Mouse (Mus musculus) spleen, adult 2 months (tissue): ENCODE data around the gene Fezf1.

Source experiments
- CTCF ChIP-seq: fragments of 200-500 bp; IDR thresholded peaks from 2 replicates; pipeline ENCODE4 v1.5.1; 2011; ENCODE audit warnings: mild to moderate bottlenecking, inconsistent platforms; ENCODE audit not compliant: insufficient read depth, insufficient read length, insufficient replicate concordance; ENCODE audit errors: extremely low read depth
- POLR2A ChIP-seq: fragments of 200-500 bp; IDR thresholded peaks from 2 replicates; pipeline ENCODE4 v1.6.1; 2011; ENCODE audit warnings: low read depth, low read length, inconsistent platforms

- TF ChIP-seq POLR2A (no peak), CTCF (no peak)
Measured at GRCm38 (mm10) chr6:23246061-23246789, 1.9 kb downstream of the Fezf1 start.
